Mouse (Mus musculus) urinary bladder, postnatal 14 days (tissue): Measurements from ENCODE around the gene B4galnt1.
A peak's percentile ranks its signal among the peaks of the same experiment; 100 is the strongest.
"Not testable (repeated sequence)": the region's sequence is repeated elsewhere in the genome, so short reads cannot be mapped to it uniquely, and the experiment has no call there.

Source experiments
- DNase-seq: peaks from one replicate; pipeline ENCODE4 v3.0.0; 2021; ENCODE audit warnings: low spot score

Gene B4galnt1

GRCm38 (mm10) chr10:127189116-127189650 lies 24.2 kb downstream of the B4galnt1 start:
- DNase-seq, result peak; percentile 65

GRCm38 (mm10) chr10:127189651-127190381 lies 24.8 kb downstream of the B4galnt1 start, which contains the start of gene Arhgef25:
TSS of gene Arhgef25 (minus strand) at chr10:127190083.
- peak; percentile 71 for DNase-seq

GRCm38 (mm10) chr10:127190398-127191190 lies 25.6 kb downstream of the B4galnt1 start:
- no peak for DNase-seq

GRCm38 (mm10) chr10:127191191-127192056 lies 26.4 kb downstream of the B4galnt1 start:
- no peak for DNase-seq

- DNase-seq, result not testable (repeated sequence)
These were observed 27.0 kb downstream of the B4galnt1 start for GRCm38 (mm10) chr10:127192057-127192328.

GRCm38 (mm10) chr10:127193011-127193410 lies 28.0 kb downstream of the B4galnt1 start:
- no peak for DNase-seq

- DNase-seq, result peak; percentile 76
These were observed 29.7 kb downstream of the B4galnt1 start for GRCm38 (mm10) chr10:127194428-127195327.

- peak; percentile 43 for DNase-seq
These were observed 30.5 kb downstream of the B4galnt1 start, which contains the start of gene Dtx3 for GRCm38 (mm10) chr10:127195328-127196129. TSS of gene Dtx3 (minus strand) at chr10:127195728.

- DNase-seq, result peak; percentile 75
These were observed 31.4 kb downstream of the B4galnt1 start for GRCm38 (mm10) chr10:127196392-127196791.

GRCm38 (mm10) chr10:127197104-127197503 lies 32.1 kb downstream of the B4galnt1 start:
- no peak for DNase-seq

GRCm38 (mm10) chr10:127197505-127198110 lies 32.6 kb downstream of the B4galnt1 start:
- DNase-seq, result no peak

- no peak for DNase-seq
These were observed 33.5 kb downstream of the B4galnt1 start for GRCm38 (mm10) chr10:127198492-127198891.

GRCm38 (mm10) chr10:127199068-127199467 lies 34.0 kb downstream of the B4galnt1 start:
- no peak for DNase-seq

GRCm38 (mm10) chr10:127199474-127199873 lies 34.4 kb downstream of the B4galnt1 start:
- DNase-seq, result no peak

- DNase-seq, result no peak
These were observed 35.3 kb downstream of the B4galnt1 start for GRCm38 (mm10) chr10:127200279-127200678.

GRCm38 (mm10) chr10:127203106-127203505 lies 38.1 kb downstream of the B4galnt1 start:
- DNase-seq, result no peak

GRCm38 (mm10) chr10:127204589-127204988 lies 39.6 kb downstream of the B4galnt1 start:
- no peak for DNase-seq

GRCm38 (mm10) chr10:127205373-127205772 lies 40.3 kb downstream of the B4galnt1 start:
- DNase-seq, result no peak

GRCm38 (mm10) chr10:127208921-127209320 lies 43.9 kb downstream of the B4galnt1 start:
- no peak for DNase-seq
